Mouse (Mus musculus): ENCODE results near the gene Limch1.
A peak's percentile ranks its signal among the peaks of the same experiment; 100 is the strongest.

The Limch1 gene

DNA sequence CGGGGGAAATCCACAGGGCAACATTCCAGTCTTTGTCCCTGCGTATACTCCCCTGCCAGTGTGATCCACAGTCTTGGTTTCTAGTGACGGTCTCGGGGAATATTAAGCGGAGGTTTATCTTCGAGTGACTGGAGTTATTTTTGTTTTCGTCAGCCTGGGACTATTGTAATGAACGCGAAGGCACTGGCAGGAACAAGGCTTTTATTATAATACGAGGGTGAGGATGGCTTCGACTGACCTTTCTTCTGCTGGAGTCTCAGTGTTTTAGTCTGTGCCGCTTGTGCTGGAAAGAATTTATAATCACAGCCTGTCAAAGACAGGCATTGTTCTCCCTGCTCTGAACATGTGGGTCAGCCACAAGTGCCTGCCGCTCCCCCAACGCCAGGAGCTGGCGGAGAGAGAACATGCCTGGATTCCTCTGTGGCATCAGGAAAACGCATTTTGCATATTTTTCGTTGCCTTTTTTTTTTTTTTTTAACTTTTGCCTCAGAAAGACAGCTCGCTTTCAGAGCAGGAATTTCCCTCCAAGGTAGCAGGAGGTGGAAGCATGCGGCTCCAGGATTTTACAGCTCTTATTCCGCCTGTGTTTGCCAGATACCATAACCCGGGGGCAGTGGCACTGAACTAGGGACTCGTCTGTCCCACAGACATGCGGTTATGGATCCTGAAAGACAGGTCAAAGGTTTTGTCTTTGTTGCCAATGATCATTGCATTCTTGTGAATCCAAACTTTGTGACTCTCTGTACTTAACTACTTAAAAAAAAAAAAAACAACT, 222.6 kb downstream of the Limch1 start:
- peak; percentile 90 for DNase-seq (ENCODE audit: low read depth, low spot score)

DNA sequence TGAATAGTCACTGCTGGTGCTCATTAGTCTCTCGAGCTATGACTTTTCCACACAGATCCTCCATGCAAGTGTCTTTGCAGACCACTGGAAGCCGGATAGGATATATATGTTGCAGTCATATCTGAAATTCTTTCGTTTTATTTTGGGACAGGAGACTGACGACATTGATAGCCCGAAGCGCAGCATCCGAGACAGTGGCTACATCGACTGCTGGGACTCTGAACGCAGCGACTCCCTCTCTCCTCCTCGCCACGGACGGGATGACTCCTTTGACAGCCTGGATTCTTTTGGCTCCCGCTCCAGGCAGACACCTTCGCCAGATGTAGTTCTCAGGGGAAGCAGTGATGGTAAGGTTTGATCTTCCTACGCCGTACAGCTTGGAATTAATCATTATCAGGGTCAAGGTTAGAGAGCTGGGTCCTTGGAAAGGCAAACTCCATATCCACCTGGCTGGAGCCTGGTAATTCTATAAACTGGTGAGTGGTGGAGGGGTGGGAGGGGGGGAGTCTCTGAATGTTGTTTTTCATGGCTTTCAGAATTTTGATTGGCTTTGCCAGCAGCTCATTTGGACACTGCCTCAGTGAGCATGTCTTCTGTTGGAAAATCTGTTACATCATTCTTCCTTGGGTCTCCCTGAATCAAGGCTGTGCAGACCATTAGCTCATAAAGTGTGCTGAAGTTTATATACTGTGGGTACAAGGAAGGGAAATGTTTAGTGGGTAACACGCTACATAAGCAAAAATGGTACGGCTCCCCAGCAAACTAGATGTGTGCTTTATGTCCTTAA, 223.5 kb downstream of the Limch1 start:
- no peak for DNase-seq (ENCODE audit: low read depth, low spot score)

DNA sequence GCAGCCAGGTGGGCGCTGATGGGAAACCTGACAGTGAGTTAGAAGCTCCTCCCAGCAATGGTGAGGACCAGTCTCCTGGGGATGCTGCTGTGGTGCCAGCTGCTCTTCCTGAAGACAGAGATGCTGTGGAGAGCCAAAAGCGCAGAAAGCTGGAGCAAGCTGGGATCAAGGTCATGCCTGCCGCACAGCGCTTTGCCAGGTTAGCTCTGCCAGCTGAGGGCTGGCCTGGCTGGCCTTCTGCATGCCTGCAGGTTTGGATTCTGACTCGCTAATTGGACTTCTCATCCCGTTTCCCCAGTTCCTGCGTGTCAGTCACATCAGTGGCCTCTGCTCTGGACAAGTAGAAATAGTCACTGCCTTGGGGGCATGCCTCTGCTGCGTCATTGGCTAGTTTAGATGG, 230.0 kb downstream of the Limch1 start:
- DNase-seq (ENCODE audit: low read depth, low spot score), result no peak

DNA sequence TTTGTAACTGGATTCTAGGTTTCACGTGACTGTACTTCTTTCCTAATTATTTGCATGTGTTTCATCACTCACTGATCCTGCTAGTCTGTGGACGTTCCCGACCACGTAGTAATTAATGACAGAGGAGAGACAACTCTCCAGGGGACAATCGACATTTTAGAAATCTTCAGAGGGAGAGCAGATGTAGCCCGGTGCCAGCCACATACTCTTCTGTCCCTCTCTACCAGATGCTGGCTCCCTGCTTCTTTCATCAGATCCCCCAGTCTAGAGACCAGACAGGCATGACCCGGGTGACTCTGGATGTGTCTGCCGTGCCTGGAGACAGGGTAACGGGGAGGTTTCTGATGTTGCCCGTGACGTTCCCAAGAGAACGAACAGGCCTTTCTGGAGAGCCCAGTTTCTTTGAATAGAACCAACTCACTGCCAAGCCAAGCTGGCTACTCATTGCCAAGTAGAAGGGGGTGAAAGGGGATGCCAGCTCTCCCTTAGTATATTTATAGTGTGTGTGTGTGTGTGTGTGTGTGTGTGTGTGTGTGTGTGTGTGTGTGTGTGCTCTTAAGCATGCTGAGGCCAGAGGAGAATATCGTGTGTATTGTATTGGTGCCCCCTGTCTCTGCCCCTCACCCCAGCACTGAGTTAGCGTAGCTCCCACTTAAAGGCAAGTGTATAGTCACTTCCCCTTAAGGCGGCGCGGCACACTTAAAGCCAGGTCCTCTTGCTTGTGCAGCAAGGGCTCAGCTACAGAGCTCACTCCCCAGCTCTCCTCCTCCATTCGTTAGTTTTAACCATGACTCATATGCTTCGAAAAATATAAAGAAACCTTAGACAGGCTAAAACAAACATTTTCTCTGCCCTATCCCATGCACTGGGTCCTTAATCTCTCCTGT, 233.9 kb downstream of the Limch1 start:
- DNase-seq (ENCODE audit: low read depth, low spot score), result peak; percentile 78

- DNase-seq (ENCODE audit: low read depth, low spot score), result peak; percentile 83
These were observed 235.2 kb downstream of the Limch1 start for GRCm38 (mm10) chr5:66980862-66981261.

DNA sequence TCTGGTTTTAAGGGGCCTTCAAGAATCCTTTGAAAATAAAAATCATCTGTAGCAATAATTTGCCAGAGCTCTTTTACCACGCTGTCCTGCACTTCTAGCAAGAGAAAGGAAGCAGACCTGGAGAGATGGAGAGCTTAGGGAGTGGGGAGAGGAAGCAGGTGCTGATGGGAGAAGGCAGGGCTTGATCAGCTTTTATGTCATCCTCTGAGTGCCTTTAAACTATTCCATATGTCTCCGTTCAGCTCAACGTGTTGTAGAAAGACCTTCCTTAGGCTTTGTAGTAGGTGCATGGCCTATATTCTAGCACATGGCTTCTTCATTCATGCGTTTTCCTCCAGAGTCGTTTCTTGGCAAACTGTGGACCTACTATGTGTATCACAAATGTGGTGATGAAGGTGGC, 237.5 kb downstream of the Limch1 start:
- no peak for DNase-seq (ENCODE audit: low read depth, low spot score)

DNA sequence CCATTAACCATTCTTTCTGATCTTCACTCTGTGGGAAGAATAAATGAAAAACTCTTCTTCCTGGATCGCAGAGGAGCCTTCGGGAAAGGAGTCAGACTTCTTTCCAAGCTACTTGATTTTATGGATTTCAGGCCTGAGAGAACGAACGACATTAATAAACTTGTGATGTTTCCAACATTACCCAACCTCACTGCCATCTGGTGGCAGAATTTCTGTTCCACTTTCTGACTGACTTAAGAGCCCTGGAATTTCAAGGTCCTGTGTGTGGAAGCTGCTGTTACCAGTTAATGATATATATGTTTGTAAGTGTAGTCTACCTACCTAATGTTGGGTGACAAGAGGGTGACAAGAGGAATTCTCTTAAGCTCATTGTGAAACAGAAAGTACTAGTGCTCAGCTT, 243.3 kb downstream of the Limch1 start:
- peak; percentile 84 for DNase-seq (ENCODE audit: low read depth, low spot score)

DNA sequence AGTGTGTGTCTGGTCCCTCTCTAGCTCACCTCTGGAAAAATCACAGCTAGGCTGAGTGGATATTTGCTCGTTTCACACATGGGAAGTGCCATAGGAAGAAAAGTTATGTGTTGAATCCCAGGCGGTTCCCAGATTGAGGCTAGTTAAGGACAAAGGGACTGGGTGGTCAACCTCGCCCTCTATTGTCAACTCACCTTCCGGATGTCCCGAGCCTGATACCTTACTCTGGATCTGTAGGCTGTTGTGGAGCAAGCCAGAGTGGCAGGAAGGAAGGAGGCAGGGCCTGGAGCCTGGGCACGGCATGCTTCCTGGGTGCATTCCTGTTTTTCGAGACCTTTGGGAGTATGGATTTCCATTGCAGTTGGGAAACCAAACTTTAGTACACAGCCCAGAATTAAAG, 243.9 kb downstream of the Limch1 start:
- DNase-seq (ENCODE audit: low read depth, low spot score), result no peak

DNA sequence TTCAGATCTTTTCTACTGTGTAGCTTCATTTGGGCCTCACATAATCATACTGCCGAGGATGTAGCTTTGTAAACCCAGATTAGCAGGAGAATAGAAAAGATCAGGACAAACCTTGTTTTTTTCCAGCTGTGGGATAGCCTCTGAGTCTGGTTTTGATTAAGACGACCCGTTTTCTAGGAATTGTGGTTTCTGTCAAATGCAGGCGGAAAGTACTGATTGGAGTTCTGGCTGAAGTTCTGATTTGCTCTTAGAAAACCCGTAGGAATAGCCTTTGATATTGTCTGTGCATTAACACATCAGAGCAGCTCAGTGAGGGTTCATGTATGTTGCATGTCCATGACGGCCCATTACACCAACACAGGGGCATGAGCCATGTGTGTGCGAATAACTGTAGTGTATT, 246.8 kb downstream of the Limch1 start:
- DNase-seq (ENCODE audit: low read depth, low spot score), result no peak

DNA sequence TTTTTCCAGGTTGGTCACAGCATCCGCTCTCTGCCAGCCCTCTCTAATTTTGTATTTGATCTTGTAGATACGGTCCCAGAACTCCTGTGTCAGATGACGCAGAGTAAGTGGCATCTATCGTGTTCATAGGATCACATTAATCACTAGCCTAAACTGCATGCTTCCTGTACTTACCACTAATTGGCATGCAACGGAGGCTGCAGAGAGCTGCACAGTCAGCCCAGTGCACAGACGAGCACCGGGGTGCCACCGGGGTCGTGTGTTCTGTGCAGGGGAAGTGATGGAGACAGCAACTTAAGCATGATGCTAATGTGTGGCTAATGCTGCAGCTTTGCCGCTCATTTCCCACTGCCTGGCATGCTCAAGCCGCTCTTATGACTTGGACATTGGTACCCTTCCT, 247.4 kb downstream of the Limch1 start:
- no peak for DNase-seq (ENCODE audit: low read depth, low spot score)

- no peak for DNase-seq (ENCODE audit: low read depth, low spot score)
These were observed 250.5 kb downstream of the Limch1 start for GRCm38 (mm10) chr5:66996124-66996523.

DNA sequence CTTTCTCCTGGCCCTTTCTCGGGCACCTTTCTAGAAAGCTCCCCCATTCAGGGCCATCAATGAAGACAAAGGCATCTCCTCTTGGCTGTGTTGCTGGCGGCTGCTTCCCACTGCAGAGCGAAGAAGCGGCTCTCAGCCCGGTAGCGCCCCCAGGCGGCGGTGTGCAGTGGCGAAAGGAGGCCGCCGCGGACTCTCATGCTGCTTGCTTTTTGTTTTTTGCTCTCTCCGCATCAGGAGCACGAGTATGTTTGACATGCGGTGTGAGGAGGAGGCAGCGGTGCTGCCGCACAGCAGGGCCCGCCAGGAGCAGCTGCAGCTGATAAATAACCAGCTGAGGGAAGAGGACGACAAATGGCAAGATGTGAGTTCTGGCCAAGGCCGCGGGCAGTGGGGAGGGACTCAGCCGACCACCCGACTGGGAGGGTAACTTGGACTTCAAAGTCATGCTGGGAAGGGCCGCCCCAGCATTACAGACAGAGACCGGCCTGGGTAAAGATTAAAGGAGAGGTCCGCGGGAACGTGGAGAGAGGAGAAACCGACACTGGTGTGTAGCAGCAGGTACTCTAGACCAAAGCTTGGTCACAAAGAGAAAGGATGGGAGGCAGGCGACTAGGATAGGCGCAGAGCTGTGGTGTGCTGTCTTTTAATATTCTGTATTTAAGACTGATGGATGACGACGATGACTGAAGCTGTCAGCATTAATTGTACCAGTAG, 251.4 kb downstream of the Limch1 start:
- peak; percentile 85 for DNase-seq (ENCODE audit: low read depth, low spot score)

DNA sequence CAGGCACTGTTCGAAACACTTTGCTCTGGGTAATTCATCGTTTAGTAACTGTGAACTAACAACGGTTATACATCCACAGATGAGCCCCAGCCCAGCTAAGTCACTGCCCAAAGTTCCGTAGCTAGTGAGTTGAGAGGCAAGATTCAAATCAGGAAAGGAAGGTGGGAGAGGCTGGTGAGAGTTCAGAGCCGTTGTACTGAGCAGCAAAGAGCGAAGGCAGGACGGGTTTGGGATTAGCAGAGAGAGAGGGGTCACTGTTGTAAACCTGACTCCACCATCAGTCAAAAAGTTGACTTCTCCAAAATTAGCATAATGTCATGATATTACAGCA, 251.9 kb downstream of the Limch1 start:
- no peak for DNase-seq (ENCODE audit: low read depth, low spot score)

DNA sequence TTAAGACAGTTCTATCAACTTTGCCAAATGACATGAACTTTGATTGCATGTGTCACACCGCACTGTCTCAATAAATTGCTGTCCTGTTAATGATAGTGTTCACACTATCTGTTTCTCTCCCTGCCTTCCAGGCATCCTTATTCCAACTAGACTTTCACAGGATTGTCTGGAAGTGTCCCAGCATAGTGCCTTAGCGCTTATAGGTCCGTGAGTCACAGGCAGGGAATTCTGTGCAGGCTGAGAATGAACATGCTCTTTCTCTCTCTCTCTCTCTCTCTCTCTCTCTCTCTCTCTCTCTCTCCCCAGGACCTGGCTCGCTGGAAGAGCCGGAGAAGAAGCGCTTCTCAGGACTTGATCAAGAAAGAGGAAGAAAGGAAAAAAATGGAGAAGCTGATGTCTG, 252.7 kb downstream of the Limch1 start:
- DNase-seq (ENCODE audit: low read depth, low spot score), result peak; percentile 51

GRCm38 (mm10) chr5:67002346-67002745, 256.7 kb downstream of the Limch1 start:
- DNase-seq (ENCODE audit: low read depth, low spot score), result no peak

- DNase-seq (ENCODE audit: low read depth, low spot score), result no peak
These were observed 259.0 kb downstream of the Limch1 start for GRCm38 (mm10) chr5:67004619-67005018.

GRCm38 (mm10) chr5:67011043-67011870, 265.6 kb downstream of the Limch1 start:
- DNase-seq (ENCODE audit: low read depth, low spot score), result peak; percentile 89

- DNase-seq (ENCODE audit: low read depth, low spot score), result no peak
These were observed 266.4 kb downstream of the Limch1 start for GRCm38 (mm10) chr5:67011985-67012384.

GRCm38 (mm10) chr5:67013926-67014325, 268.3 kb downstream of the Limch1 start:
- no peak for DNase-seq (ENCODE audit: low read depth, low spot score)

DNA sequence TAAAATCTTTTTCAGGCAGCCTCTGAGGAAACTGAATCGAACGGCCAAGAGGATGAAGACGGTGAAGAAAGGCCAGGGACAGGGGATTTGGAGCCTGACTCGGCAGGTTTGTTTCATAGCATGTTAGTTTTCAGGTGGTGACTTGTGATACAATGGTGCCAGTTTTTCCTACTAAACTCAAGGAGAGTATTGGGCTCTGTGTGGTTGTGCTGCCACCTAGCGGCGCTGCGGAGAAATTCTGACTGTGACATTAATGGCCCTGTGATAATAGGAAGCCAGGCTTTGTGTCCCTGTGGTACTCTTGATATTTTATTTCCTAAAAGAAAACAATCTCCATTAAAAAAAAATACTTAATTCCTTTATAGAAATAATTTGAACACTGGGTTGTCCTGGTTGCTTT, 270.8 kb downstream of the Limch1 start:
- peak; percentile 82 for DNase-seq (ENCODE audit: low read depth, low spot score)
